Mouse (Mus musculus) ES-Bruce4 (cell line): ENCODE data around the gene Col4a1.

Experiments
- CTCF ChIP-seq: IDR thresholded peaks from one replicate; pipeline ENCODE4 v1.8.1; 2011; ENCODE audit warnings: low read depth, low read length
- POLR2A ChIP-seq: IDR thresholded peaks from one replicate; pipeline ENCODE4 v1.8.1; 2011; ENCODE audit warnings: low read length; ENCODE audit not compliant: insufficient read depth

- TF ChIP-seq CTCF (no peak), POLR2A (no peak)
Observed at GRCm38 (mm10) chr8:11192719-11193324, 119.8 kb downstream of the Col4a1 start.
